Mouse (Mus musculus) olfactory bulb, adult 2 months (tissue): ENCODE measurements around the gene Bicdl1. TPM values are rescaled to one million over a fixed set of nuclear protein-coding genes. Genes with fewer than 3 reads are reported as not detected.
A peak's percentile ranks its signal among the peaks of the same experiment; 100 is the strongest.
"Not testable (repeated sequence)": the region's sequence is repeated elsewhere in the genome, so short reads cannot be mapped to it uniquely, and the experiment has no call there.

Experiments
- H3K27ac ChIP-seq: fragments of 200-500 bp; 2 replicates; pipeline ENCODE4 v1.5.1; 2012; ENCODE audit warnings: low read depth, low read length; ENCODE audit not compliant: insufficient read depth
- H3K4me1 ChIP-seq: fragments of 200-500 bp; 2 replicates; pipeline ENCODE4 v1.6.1; 2012; ENCODE audit warnings: low read length; ENCODE audit not compliant: control insufficient read depth, insufficient read depth
- H3K4me3 ChIP-seq: fragments of 200-500 bp; 2 replicates; pipeline ENCODE4 v1.5.1; 2012; ENCODE audit warnings: mild to moderate bottlenecking, low read depth, low read length, moderate library complexity; ENCODE audit not compliant: insufficient read depth
- CTCF ChIP-seq: fragments of 200-500 bp; IDR thresholded peaks from 2 replicates; pipeline ENCODE4 v1.5.1; 2012; ENCODE audit warnings: low read depth, mild to moderate bottlenecking, low read length, moderate library complexity; ENCODE audit not compliant: insufficient read depth
- POLR2A ChIP-seq: fragments of 200-500 bp; IDR thresholded peaks from 2 replicates; pipeline ENCODE4 v1.6.1; 2012; ENCODE audit warnings: mild to moderate bottlenecking, low read depth, low read length, moderate library complexity; ENCODE audit not compliant: insufficient read depth
- WGBS: fragments of 180-500 bp; shearing (Covaris S2); methylation state at CpG from one replicate; pipeline ENCODE4 v1.1.7; 2018; 5-methylcytosine and 5-hydroxymethylcytosine counted together
- polyA plus RNA-seq: library from polyadenylated mRNA; stranded (reverse); fragments of >200 nt; gene quantifications from 2 replicates; pipeline ENCODE4 v1.2.4, GENCODE M21; 2012; ENCODE audit warnings: low replicate concordance; ENCODE audit not compliant: missing spikeins, insufficient read depth, insufficient read length

Gene Bicdl1
- polyA plus RNA-seq, 1 experiment: not detected

GRCm38 (mm10) chr5:115757516-115757915 is 26.1 kb upstream of the Bicdl1 start:
- WGBS: 86% methylated on average over 8 of the region's 8 CpGs
- no peak overlapping the region for H3K27ac ChIP-seq
- no peak overlapping the region for H3K4me3 ChIP-seq
- TF ChIP-seq POLR2A: no peak
- no peak for TF ChIP-seq CTCF
- no peaks in the 10 kb centered on the region for H3K4me1 ChIP-seq

- TF ChIP-seq CTCF (no peak), POLR2A (no peak)
- 78% methylated on average over 4 of the region's 7 CpGs for WGBS
- Histone ChIP-seq H3K4me1 (no peaks in the 10 kb centered on the region), H3K27ac (no peak overlapping the region), H3K4me3 (no peak overlapping the region)
These were observed 24.1 kb upstream of the Bicdl1 start for GRCm38 (mm10) chr5:115755501-115755900.

GRCm38 (mm10) chr5:115754831-115755230 is 23.4 kb upstream of the Bicdl1 start:
- WGBS: 87% methylated on average over 9 of the region's 9 CpGs
- H3K27ac ChIP-seq: no peak overlapping the region
- H3K4me3 ChIP-seq: no peak overlapping the region
- TF ChIP-seq POLR2A (no peak), CTCF (no peak)
- no peaks in the 10 kb centered on the region for H3K4me1 ChIP-seq

- TF ChIP-seq CTCF: no peak
- TF ChIP-seq POLR2A: no peak
- no peaks in the 10 kb centered on the region for H3K4me1 ChIP-seq
- no peak overlapping the region for H3K4me3 ChIP-seq
- 78% methylated on average over 5 of the region's 5 CpGs for WGBS
- H3K27ac ChIP-seq: no peak overlapping the region
These were observed 21.5 kb upstream of the Bicdl1 start for GRCm38 (mm10) chr5:115752883-115753282.

GRCm38 (mm10) chr5:115751916-115752315 is 20.5 kb upstream of the Bicdl1 start:
- H3K27ac ChIP-seq, H3K4me1 ChIP-seq, H3K4me3 ChIP-seq: not testable (repeated sequence)
- WGBS: 78% methylated on average over 9 of the region's 9 CpGs

- H3K4me1 ChIP-seq: no peaks in the 10 kb centered on the region
- TF ChIP-seq POLR2A (no peak), CTCF (no peak)
- no peak overlapping the region for H3K4me3 ChIP-seq
- WGBS: 57% methylated on average over 8 of the region's 8 CpGs
- no peak overlapping the region for H3K27ac ChIP-seq
These were observed 16.9 kb upstream of the Bicdl1 start for GRCm38 (mm10) chr5:115748316-115748715.

- no peak for TF ChIP-seq CTCF
- TF ChIP-seq POLR2A: no peak
- WGBS: 43% methylated on average over 15 of the region's 15 CpGs
- Histone ChIP-seq H3K27ac (no peak overlapping the region), H3K4me1 (no peaks in the 10 kb centered on the region), H3K4me3 (no peak overlapping the region)
These were observed 13.9 kb upstream of the Bicdl1 start for GRCm38 (mm10) chr5:115745319-115745718.

GRCm38 (mm10) chr5:115738032-115738431 is 6.6 kb upstream of the Bicdl1 start:
- 93% methylated on average over 5 of the region's 5 CpGs for WGBS
- TF ChIP-seq POLR2A (no peak), CTCF (no peak)

GRCm38 (mm10) chr5:115734570-115734969 is 3.1 kb upstream of the Bicdl1 start:
- Histone ChIP-seq H3K27ac (no peak overlapping the region), H3K4me1 (peaks cover 5% of the 10 kb centered on the region; the same call in 1 of the 2 replicates), H3K4me3 (no peak overlapping the region)
- 73% methylated on average over 2 of the region's 2 CpGs for WGBS
- TF ChIP-seq CTCF (no peak), POLR2A (no peak)

More at GRCm38 (mm10) chr5:115738032-115738431, 6.6 kb upstream of the Bicdl1 start:
- Histone ChIP-seq H3K4me1 (no peaks in the 10 kb centered on the region), H3K4me3 (no peak overlapping the region), H3K27ac (no peak overlapping the region)

- under 1% methylated on average over 9 of the region's 9 CpGs for WGBS
- peaks cover 5% of the 10 kb centered on the region; the same call in 1 of the 2 replicates for H3K4me1 ChIP-seq
- H3K27ac ChIP-seq: peak overlapping the region; percentile 63
- TF ChIP-seq POLR2A (no peak), CTCF (no peak; the same call in 1 of the 2 replicates)
- peak overlapping the region; percentile 98 for H3K4me3 ChIP-seq
These were observed 1.4 kb upstream of the Bicdl1 start for GRCm38 (mm10) chr5:115732849-115733216.
